In the genomic region with DNA sequence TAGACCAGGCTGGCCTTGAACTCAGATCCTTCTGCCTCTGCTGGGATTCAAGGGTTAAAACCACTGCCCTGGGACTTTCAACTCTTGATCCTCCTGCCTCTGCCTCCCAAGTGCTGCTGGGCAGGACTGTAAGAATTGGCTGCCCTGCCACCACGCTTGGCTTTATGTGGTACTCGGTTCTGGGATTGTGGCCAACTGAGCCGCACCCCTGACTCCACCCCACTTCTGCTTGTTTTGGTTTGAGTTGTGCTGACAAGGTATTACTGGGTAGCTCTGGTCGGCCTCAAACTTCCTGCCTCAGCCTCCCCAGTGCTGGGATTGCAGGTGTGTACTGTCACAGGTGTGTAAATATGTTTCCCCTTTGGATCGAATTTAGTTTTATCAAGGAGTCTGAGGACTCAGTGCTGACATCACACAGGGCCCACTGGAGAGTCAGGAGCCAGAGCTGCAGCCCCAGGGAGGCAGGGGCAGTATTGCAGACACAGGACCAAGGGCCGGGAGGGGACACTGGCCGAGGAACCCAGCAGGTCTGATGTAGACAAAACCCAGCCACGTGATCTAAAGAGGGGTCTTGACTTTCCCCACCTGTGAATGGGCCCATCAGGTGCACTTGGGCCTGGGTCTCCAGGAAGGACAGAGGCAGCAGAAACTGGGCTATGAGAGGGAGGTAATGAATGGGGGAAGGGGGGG, we compare ENCODE assay signal across 16 mouse cellular contexts. TPM values are rescaled to one million over a fixed set of nuclear protein-coding genes. Genes with fewer than 3 reads are reported as not detected.
A peak's percentile ranks its signal among the peaks of the same experiment; 100 is the strongest.
DNase-seq lines count a peak whose midpoint lies in the region; ATAC-seq and TF ChIP-seq lines count a peak whose summit lies in the region.
"Had no signal": no experiment of that assay in that cellular context is flagged by ENCODE, and none has a peak within 500 bp of the region (broad histone marks: within the 10 kb centered on the region; RNA-seq: fewer than 3 reads in every experiment).

No protein-coding gene starts in this region.

- no peak for TF ChIP-seq CTCF in cerebellum, adult 2 months (IDR thresholded peaks at IDR 0.05; ENCODE audit: borderline replicate concordance, insufficient read depth, low read depth, low read length)
- TF ChIP-seq CTCF in MEL (IDR thresholded peaks at IDR 0.05 in 2 of 3, conservative IDR thresholded peaks at IDR 0.05 in 1 of 3; ENCODE audit: control insufficient read depth in 1 of 3, insufficient read depth in 1 of 3, low read depth in 2 of 3, low read length in 3 of 3, poor library complexity in 1 of 3, severe bottlenecking in 1 of 3) = no peak
- no peak for TF ChIP-seq CTCF in layer of hippocampus, adult 2 months (conservative IDR thresholded peaks at IDR 0.05)

- H3K9ac ChIP-seq in MEL (ENCODE audit: control insufficient read depth, low read depth, low read length, poor library complexity, severe bottlenecking) = no peak overlapping the region
- no peak overlapping the region for H3K9ac ChIP-seq in midbrain, embryonic 14.5 days (replicated peaks; ENCODE audit: low read length)
- H3K9ac ChIP-seq: heart, embryonic 13.5 days; hindbrain, embryonic 14.5 days; lung, embryonic 15.5 days; midbrain, embryonic 15.5 days; neural tube, embryonic 13.5 days had no signal

- ATAC-seq in midbrain, embryonic 14.5 days (ENCODE audit: low FRiP score, low TSS enrichment) = no peak

- peak; percentile 47 to 51 for DNase-seq in cerebellum, adult 2 months
- no peak for DNase-seq in cerebellum, adult 8-10 months
- DNase-seq in kidney, adult 9 months = peak; percentile 42
- DNase-seq in kidney, postnatal 10 days = no peak
- DNase-seq in MEL (ENCODE audit: low read depth, low spot score) = peak; percentile 53
- DNase-seq in large intestine, adult 2 months (ENCODE audit: low read depth, low spot score) = peak; percentile 28
- no peak for DNase-seq in layer of hippocampus, adult 2 months (ENCODE audit: low spot score in 2 of 2)
- no peak for DNase-seq in midbrain, embryonic 14.5 days
- DNase-seq: gastrocnemius, postnatal 10 days; thymus, postnatal 25 days had no signal

- H3K4me3 ChIP-seq in cerebellum, adult 2 months (replicated peaks; ENCODE audit: insufficient read depth, low read depth, low read length) = no peak overlapping the region
- H3K4me3 ChIP-seq in MEL (ENCODE audit: control insufficient read depth in 1 of 2, insufficient read depth in 1 of 2, low read depth in 2 of 2, low read length in 2 of 2) = no peak overlapping the region
- H3K4me3 ChIP-seq in layer of hippocampus, adult 2 months = no peak overlapping the region
- no peak overlapping the region for H3K4me3 ChIP-seq in midbrain, embryonic 14.5 days (replicated peaks; ENCODE audit: low read depth, low read length)
- H3K4me3 ChIP-seq: heart, embryonic 13.5 days; lung, embryonic 15.5 days; midbrain, embryonic 15.5 days; neural tube, embryonic 13.5 days had no signal

- no peak for TF ChIP-seq EP300 in MEL (IDR thresholded peaks at IDR 0.05; ENCODE audit: low read depth in 1 of 2, low read length in 2 of 2)

- no peak for TF ChIP-seq POLR2A in cerebellum, adult 2 months (IDR thresholded peaks at IDR 0.05; ENCODE audit: borderline replicate concordance, insufficient read depth, low read length)
- TF ChIP-seq POLR2A in MEL (IDR thresholded peaks at IDR 0.05; ENCODE audit: control insufficient read depth in 1 of 2, insufficient read depth in 1 of 2, low read depth in 1 of 2, low read length in 2 of 2, poor library complexity in 1 of 2) = no peak

- TF ChIP-seq RAD21 in MEL (IDR thresholded peaks at IDR 0.05; ENCODE audit: low read depth, low read length) = no peak

- H3K9me3 ChIP-seq in MEL (replicated peaks; ENCODE audit: insufficient read depth, low read length) = no peaks in the 10 kb centered on the region
- no peaks in the 10 kb centered on the region for H3K9me3 ChIP-seq in midbrain, embryonic 14.5 days (ENCODE audit: control insufficient read depth, low read length)
- H3K9me3 ChIP-seq: heart, embryonic 13.5 days; lung, embryonic 15.5 days; midbrain, embryonic 15.5 days; neural tube, embryonic 13.5 days had no signal

- H3K79me2 ChIP-seq in MEL (ENCODE audit: control insufficient read depth, insufficient read depth, low read length, poor library complexity) = no peaks in the 10 kb centered on the region

- H3K4me1 ChIP-seq in cerebellum, adult 2 months (ENCODE audit: control insufficient read depth, insufficient read depth, low read length) = peaks cover 51% of the 10 kb centered on the region
- no peaks in the 10 kb centered on the region for H3K4me1 ChIP-seq in MEL (ENCODE audit: control insufficient read depth in 1 of 2, insufficient read depth in 2 of 2, low read length in 2 of 2)
- peaks cover 27% of the 10 kb centered on the region for H3K4me1 ChIP-seq in midbrain, embryonic 14.5 days (ENCODE audit: control insufficient read depth, insufficient read depth, low read length)
- H3K4me1 ChIP-seq: heart, embryonic 13.5 days had no signal

- H3K27me3 ChIP-seq in cerebellum, adult 2 months (ENCODE audit: control insufficient read depth, insufficient read depth, low read length) = no peaks in the 10 kb centered on the region
- H3K27me3 ChIP-seq in MEL (ENCODE audit: control insufficient read depth in 1 of 2, insufficient read depth in 2 of 2, low read length in 2 of 2) = no peaks in the 10 kb centered on the region; a peak in 1 of 4 replicates
- no peaks in the 10 kb centered on the region for H3K27me3 ChIP-seq in midbrain, embryonic 14.5 days (ENCODE audit: control insufficient read depth, insufficient read depth, low read length)
- H3K27me3 ChIP-seq: lung, embryonic 15.5 days; midbrain, embryonic 15.5 days had no signal

- H3K27ac ChIP-seq in cerebellum, adult 2 months (ENCODE audit: insufficient read depth, low read length) = no peak overlapping the region
- H3K27ac ChIP-seq in MEL (ENCODE audit: control insufficient read depth, low read depth, low read length) = no peak overlapping the region
- no peak overlapping the region for H3K27ac ChIP-seq in layer of hippocampus, adult 2 months
- no peak overlapping the region for H3K27ac ChIP-seq in midbrain, embryonic 14.5 days (replicated peaks; ENCODE audit: low read depth, low read length)
- H3K27ac ChIP-seq: heart, embryonic 13.5 days; hindbrain, embryonic 14.5 days; lung, embryonic 15.5 days; midbrain, embryonic 15.5 days; neural tube, embryonic 13.5 days had no signal

- H3K4me2 ChIP-seq in midbrain, embryonic 14.5 days (ENCODE audit: low read length) = no peak overlapping the region
- H3K4me2 ChIP-seq: heart, embryonic 13.5 days; hindbrain, embryonic 14.5 days; lung, embryonic 15.5 days; midbrain, embryonic 15.5 days; neural tube, embryonic 13.5 days had no signal

- 50% methylated on average over 8 of the region's 8 CpGs for WGBS in cerebellum, adult 2 months
- WGBS in large intestine, adult 2 months = 34% methylated on average over 8 of the region's 8 CpGs
- WGBS in midbrain, embryonic 14.5 days = 66% methylated on average over 8 of the region's 8 CpGs

- no peaks in the 10 kb centered on the region for H3K36me3 ChIP-seq in MEL (ENCODE audit: control insufficient read depth in 1 of 2, insufficient read depth in 2 of 2, low read length in 2 of 2)
- H3K36me3 ChIP-seq in midbrain, embryonic 14.5 days (ENCODE audit: control insufficient read depth, insufficient read depth, low read length) = no peaks in the 10 kb centered on the region
- H3K36me3 ChIP-seq: heart, embryonic 13.5 days; lung, embryonic 15.5 days; midbrain, embryonic 15.5 days; neural tube, embryonic 13.5 days had no signal

TF ChIP-seq in MEL, 35 proteins besides CTCF, POLR2A, EP300 and RAD21:
- TF ChIP-seq BHLHE40 (IDR thresholded peaks at IDR 0.05; ENCODE audit: borderline replicate concordance, low read depth, low read length) (no peak), USF2 (IDR thresholded peaks at IDR 0.05; ENCODE audit: borderline replicate concordance in 1 of 2, insufficient read depth in 1 of 2, low read depth in 1 of 2, low read length in 2 of 2) (no peak)

RNA-seq across cellular contexts. Expression of a gene that starts 30.9 kb away (rescaled TPM):
- polyA plus RNA-seq in cerebellum, adult 2 months (2012; rRNA removed) = 20.8 and 22.0 TPM in 2 replicates
- not detected in 2 replicates for total RNA-seq in MEL (2012; rRNA removed)
- polyA plus RNA-seq in MEL (2012; ENCODE audit: insufficient read depth in 1 of 2, insufficient read length in 2 of 2, low read depth in 1 of 2, low replicate concordance in 2 of 2, missing spikeins in 1 of 2) = not detected
- polyA plus RNA-seq in large intestine, adult 2 months (2012; rRNA removed) = 0.72 and 0.80 TPM in 2 replicates
- total RNA-seq in layer of hippocampus, adult 2 months (2021) = 10 to 100 TPM; 36.1 to 41.4 TPM
- polyA plus RNA-seq in midbrain, embryonic 14.5 days (2014; fragmentation: Nextera tagmentation; extraction: Ambion mirVana) = 0.75 and 1.5 TPM in 2 replicates
- polyA plus RNA-seq: heart, embryonic 13.5 days; limb, embryonic 11.5 days; lung, embryonic 15.5 days had no signal

RNA-seq across cellular contexts. Expression of a gene that starts 53.9 kb away (rescaled TPM):
- polyA plus RNA-seq in cerebellum, adult 2 months (2012; rRNA removed) = 34.3 and 38.6 TPM in 2 replicates
- 59.7 and 78.9 TPM in 2 replicates for total RNA-seq in MEL (2012; rRNA removed)
- polyA plus RNA-seq in MEL (2012; ENCODE audit: insufficient read depth in 1 of 2, insufficient read length in 2 of 2, low read depth in 1 of 2, low replicate concordance in 2 of 2, missing spikeins in 1 of 2) = 100 to 1,000 TPM in 1 of 2 experiments, not detected in 1; 155 TPM
- polyA plus RNA-seq in large intestine, adult 2 months (2012; rRNA removed) = 28.7 TPM in 2 replicates
- 10 to 100 TPM; 32.5 to 37.0 TPM for total RNA-seq in layer of hippocampus, adult 2 months (2021)
- polyA plus RNA-seq in midbrain, embryonic 14.5 days (2014; fragmentation: Nextera tagmentation; extraction: Ambion mirVana) = 73.9 and 100 TPM in 2 replicates

Comparison
In these comparisons a context has a peak if more than half of its experiments do, and no peak if none do; other contexts are left out.
1. DNase-seq: peak in cerebellum, adult 2 months (2 of 2), kidney, adult 9 months (single experiment), MEL (single experiment) and large intestine, adult 2 months (single experiment); none in cerebellum, adult 8-10 months (single experiment), kidney, postnatal 10 days (single experiment), layer of hippocampus, adult 2 months (0 of 2) and midbrain, embryonic 14.5 days (single experiment).